In genomic region chr6:114087106-114087505, GRCm38 (mm10) we compare ENCODE assay signal across 11 mouse cellular contexts. TPM values are rescaled to one million over a fixed set of nuclear protein-coding genes. Genes with fewer than 3 reads are reported as not detected.
DNase-seq lines count a peak whose midpoint lies in the region; ATAC-seq and TF ChIP-seq lines count a peak whose summit lies in the region.
"Had no signal": no experiment of that assay in that cellular context is flagged by ENCODE, and none has a peak within 500 bp of the region (broad histone marks: within the 10 kb centered on the region; RNA-seq: fewer than 3 reads in every experiment).

No protein-coding gene starts in this region.

- H3K4me2 ChIP-seq in midbrain, embryonic 14.5 days (ENCODE audit: low read length) = no peak overlapping the region
- H3K4me2 ChIP-seq in midbrain, embryonic 15.5 days = no peak overlapping the region
- H3K4me2 ChIP-seq in myocyte (ENCODE audit: low read depth) = no peak overlapping the region
- H3K4me2 ChIP-seq: embryonic facial prominence, embryonic 12.5 days; hindbrain, embryonic 15.5 days; stomach, embryonic 15.5 days had no signal

- peaks cover 3% of the 10 kb centered on the region; the same call in 1 of the 2 replicates for H3K27me3 ChIP-seq in midbrain, embryonic 14.5 days (ENCODE audit: control insufficient read depth, insufficient read depth, low read length)
- H3K27me3 ChIP-seq in midbrain, embryonic 15.5 days (replicated peaks) = peaks cover 30% of the 10 kb centered on the region
- no peaks in the 10 kb centered on the region for H3K27me3 ChIP-seq in myocyte (ENCODE audit: control insufficient read depth, insufficient read depth, insufficient read length)
- H3K27me3 ChIP-seq: embryonic facial prominence, embryonic 12.5 days; stomach, embryonic 15.5 days had no signal

- no peak overlapping the region for H3K9ac ChIP-seq in midbrain, embryonic 14.5 days (replicated peaks; ENCODE audit: low read length)
- no peak overlapping the region for H3K9ac ChIP-seq in midbrain, embryonic 15.5 days
- H3K9ac ChIP-seq: embryonic facial prominence, embryonic 12.5 days; hindbrain, embryonic 15.5 days; stomach, embryonic 15.5 days had no signal

- no peaks in the 10 kb centered on the region for H3K79me2 ChIP-seq in myocyte (ENCODE audit: control insufficient read depth, insufficient read depth)

- no peak overlapping the region for H3K27ac ChIP-seq in midbrain, embryonic 14.5 days (replicated peaks; ENCODE audit: low read depth, low read length)
- H3K27ac ChIP-seq in midbrain, embryonic 15.5 days = no peak overlapping the region
- H3K27ac ChIP-seq: embryonic facial prominence, embryonic 12.5 days; hindbrain, embryonic 15.5 days; stomach, embryonic 15.5 days had no signal

- H3K4me1 ChIP-seq in midbrain, embryonic 14.5 days (ENCODE audit: control insufficient read depth, insufficient read depth, low read length) = no peaks in the 10 kb centered on the region
- H3K4me1 ChIP-seq in midbrain, embryonic 15.5 days = 0 out of 2 replicates have a peak, but pooled peaks cover 1% of the 10 kb centered on the region
- H3K4me1 ChIP-seq: embryonic facial prominence, embryonic 12.5 days; stomach, embryonic 15.5 days had no signal

- H3K9me3 ChIP-seq in midbrain, embryonic 14.5 days (ENCODE audit: control insufficient read depth, low read length) = no peaks in the 10 kb centered on the region
- H3K9me3 ChIP-seq in midbrain, embryonic 15.5 days = no peaks in the 10 kb centered on the region
- H3K9me3 ChIP-seq: embryonic facial prominence, embryonic 12.5 days; hindbrain, embryonic 15.5 days; stomach, embryonic 15.5 days had no signal

- 25% methylated on average over 7 of the region's 7 CpGs for WGBS in midbrain, embryonic 14.5 days
- WGBS in midbrain, embryonic 15.5 days = 24% methylated on average over 7 of the region's 7 CpGs

- peak; percentile 19 to 36 for DNase-seq in adrenal gland, adult 18-20 months (ENCODE audit: low spot score in 2 of 2)
- DNase-seq in adrenal gland, postnatal 4 days (ENCODE audit: low spot score in 2 of 2) = no peak
- DNase-seq in midbrain, embryonic 14.5 days = peak; percentile 42
- peak; percentile 66 for DNase-seq in embryo, embryonic 9.5 days (ENCODE audit: extremely low spot score)
- DNase-seq in cerebellum, adult 9-11 months = no peak
- DNase-seq in cerebellum, postnatal 14 days = no peak

- no peak overlapping the region for H3ac ChIP-seq in myocyte (ENCODE audit: control insufficient read depth, insufficient read length)

- H3K36me3 ChIP-seq in midbrain, embryonic 14.5 days (ENCODE audit: control insufficient read depth, insufficient read depth, low read length) = no peaks in the 10 kb centered on the region
- no peaks in the 10 kb centered on the region for H3K36me3 ChIP-seq in midbrain, embryonic 15.5 days (replicated peaks)
- H3K36me3 ChIP-seq in myocyte (ENCODE audit: control insufficient read depth, insufficient read depth) = no peaks in the 10 kb centered on the region
- H3K36me3 ChIP-seq: embryonic facial prominence, embryonic 12.5 days; hindbrain, embryonic 15.5 days; stomach, embryonic 15.5 days had no signal

- TF ChIP-seq POLR2A in myocyte (IDR thresholded peaks at IDR 0.05; ENCODE audit: insufficient read length, low read depth) = no peak

- no peak for ATAC-seq in midbrain, embryonic 14.5 days (ENCODE audit: low FRiP score, low TSS enrichment)
- ATAC-seq in midbrain, embryonic 15.5 days (replicated peaks) = no peak

- no peak overlapping the region for H3K4me3 ChIP-seq in midbrain, embryonic 14.5 days (replicated peaks; ENCODE audit: low read depth, low read length)
- H3K4me3 ChIP-seq in midbrain, embryonic 15.5 days = no peak overlapping the region
- H3K4me3 ChIP-seq in myocyte = no peak overlapping the region
- H3K4me3 ChIP-seq: embryonic facial prominence, embryonic 12.5 days; hindbrain, embryonic 15.5 days; stomach, embryonic 15.5 days had no signal

TF ChIP-seq in myocyte, 11 proteins besides CTCF, POLR2A, EP300 and RAD21:
- TF ChIP-seq TCF3 (IDR thresholded peaks at IDR 0.05; ENCODE audit: insufficient read length, low read depth) = no peak
- TF ChIP-seq TCF12 (IDR thresholded peaks at IDR 0.05; ENCODE audit: insufficient read depth, poor library complexity, severe bottlenecking) = no peak
- TF ChIP-seq POLR2AphosphoS2 (IDR thresholded peaks at IDR 0.05; ENCODE audit: insufficient read length, low read depth) = no peak
- peak; percentile 59 for TF ChIP-seq REST (IDR thresholded peaks at IDR 0.05; ENCODE audit: insufficient read depth, insufficient read length)

RNA-seq across cellular contexts. Expression of gene Slc6a11, which starts 43.9 kb away (rescaled TPM):
- total RNA-seq in adrenal gland, adult 18-20 months (2021) = under 1 TPM in 1 of 2 experiments, not detected in 1; 0.13 TPM
- total RNA-seq in adrenal gland, postnatal 4 days (2021) = 1 to 10 TPM in 1 of 2 experiments, under 1 TPM in 1; 0.56 to 1.5 TPM
- 15.0 and 25.9 TPM in 2 replicates for polyA plus RNA-seq in midbrain, embryonic 14.5 days (2014; fragmentation: Nextera tagmentation; extraction: Ambion mirVana)
- polyA plus RNA-seq in midbrain, embryonic 15.5 days (2015; fragmentation: Nextera tagmentation; extraction: Ambion mirVana) = 34.0 and 37.0 TPM in 2 replicates
- polyA plus RNA-seq in myocyte (2012; fragmentation: generic; extraction: Trizol) = not detected

RNA-seq across cellular contexts. Expression of gene Atp2b2, which starts 44.7 kb away (rescaled TPM):
- total RNA-seq in adrenal gland, adult 18-20 months (2021) = 1 to 10 TPM; 3.4 to 4.9 TPM
- 1 to 10 TPM; 7.6 to 8.4 TPM for total RNA-seq in adrenal gland, postnatal 4 days (2021)
- 23.5 and 24.1 TPM in 2 replicates for polyA plus RNA-seq in midbrain, embryonic 14.5 days (2014; fragmentation: Nextera tagmentation; extraction: Ambion mirVana)
- polyA plus RNA-seq in midbrain, embryonic 15.5 days (2015; fragmentation: Nextera tagmentation; extraction: Ambion mirVana) = 25.9 and 26.8 TPM in 2 replicates
- not detected for polyA plus RNA-seq in myocyte (2012; fragmentation: generic; extraction: Trizol)

Comparison
In these comparisons a context has a peak if more than half of its experiments do, and no peak if none do; other contexts are left out.
1. DNase-seq: peak in adrenal gland, adult 18-20 months (2 of 2), midbrain, embryonic 14.5 days (single experiment) and embryo, embryonic 9.5 days (single experiment); none in adrenal gland, postnatal 4 days (0 of 2), cerebellum, adult 9-11 months (single experiment) and cerebellum, postnatal 14 days (0 of 2).
2. RNA of gene Slc6a11, which starts 43.9 kb away (polyA plus RNA-seq): 34.0 to 37.0 TPM in midbrain, embryonic 15.5 days and 15.0 to 25.9 TPM in midbrain, embryonic 14.5 days; not detected in myocyte (single experiment); every median in the first group is over 10 times any median in the second.
3. RNA of gene Atp2b2, which starts 44.7 kb away (polyA plus RNA-seq): 25.9 to 26.8 TPM in midbrain, embryonic 15.5 days and 23.5 to 24.1 TPM in midbrain, embryonic 14.5 days; not detected in myocyte (single experiment); every median in the first group is over 10 times any median in the second.